Mouse (Mus musculus) CH12.LX (cell line): ENCODE results near the gene Opn4. TPM values are rescaled to one million over a fixed set of nuclear protein-coding genes. Genes with fewer than 3 reads are reported as not detected.

Source experiments
- DNase-seq: peaks from one replicate; pipeline ENCODE4 v3.0.0-alpha.2; 2013; ENCODE audit errors: extremely low read depth
- H3K27ac ChIP-seq: 2 replicates; pipeline ENCODE4 v1.5.1; 2012; ENCODE audit warnings: low read depth, mild to moderate bottlenecking, control low read depth, moderate library complexity; ENCODE audit not compliant: insufficient read depth
- H3K27me3 ChIP-seq: replicated peaks from 2 replicates; pipeline ENCODE3; 2012; ENCODE audit warnings: inconsistent platforms
- H3K36me3 ChIP-seq, 2 experiments: replicated peaks in 1 of 2; 2 replicates each; pipeline versions ENCODE3 to v1.6.1; 2012; ENCODE audit warnings: inconsistent platforms in 1 of 2, low read length in 1 of 2, mild to moderate bottlenecking in 1 of 2, mixed read lengths in 1 of 2, moderate library complexity in 1 of 2; ENCODE audit not compliant: control insufficient read depth in 1 of 2, insufficient read depth in 1 of 2
- H3K4me1 ChIP-seq, 2 experiments: 2 replicates each; pipeline ENCODE4 v1.6.1; 2012; ENCODE audit warnings: inconsistent platforms in 1 of 2, moderate library complexity in 1 of 2; ENCODE audit not compliant: insufficient read depth in 2 of 2, control insufficient read depth in 1 of 2
- H3K4me2 ChIP-seq: 2 replicates; pipeline ENCODE4 v1.6.1; 2012; ENCODE audit warnings: low read depth, mild to moderate bottlenecking, control low read depth; ENCODE audit not compliant: poor library complexity, insufficient read depth, severe bottlenecking
- H3K4me3 ChIP-seq, 3 experiments: fragments of 150-350 bp in 1 of 3; sonication (generic) in 1 of 3; replicated peaks in 1 of 3; 2 replicates each; pipeline versions ENCODE3 to v1.5.1; 2011 to 2012; ENCODE audit warnings: low read depth in 2 of 3, low read length in 2 of 3, mild to moderate bottlenecking in 2 of 3, moderate library complexity in 2 of 3, control low read depth in 1 of 3, improper control_type of control experiment in 1 of 3, inconsistent platforms in 1 of 3, mixed read lengths in 1 of 3; ENCODE audit not compliant: poor library complexity in 1 of 3
- H3K79me2 ChIP-seq: replicated peaks from 2 replicates; pipeline ENCODE4 v1.6.1; 2012; ENCODE audit warnings: mild to moderate bottlenecking, moderate library complexity; ENCODE audit not compliant: control insufficient read depth, poor library complexity, insufficient read depth, severe bottlenecking; ENCODE audit errors: extremely low read depth
- H3K9ac ChIP-seq: 2 replicates; pipeline ENCODE4 v1.6.1; 2012; ENCODE audit warnings: low read depth, mild to moderate bottlenecking, control low read depth, moderate library complexity; ENCODE audit not compliant: insufficient read depth
- H3K9me3 ChIP-seq: replicated peaks from 2 replicates; pipeline ENCODE3; 2012; ENCODE audit warnings: low read length, inconsistent platforms, mixed read lengths
- BHLHE40 ChIP-seq: IDR thresholded peaks from 2 replicates; pipeline ENCODE4 v1.6.1; 2011; ENCODE audit warnings: mild to moderate bottlenecking, low read depth, low read length, improper control_type of control experiment
- CHD1 ChIP-seq: IDR thresholded peaks from 2 replicates; pipeline ENCODE4 v1.6.1; 2012; ENCODE audit warnings: low read depth, low read length, improper control_type of control experiment, inconsistent platforms
- CHD2 ChIP-seq: IDR thresholded peaks from 2 replicates; pipeline ENCODE4 v1.6.1; 2011; ENCODE audit warnings: low read length, improper control_type of control experiment
- CTCF ChIP-seq, 2 experiments: IDR thresholded peaks in 1 of 2; conservative IDR thresholded peaks in 1 of 2; 2 replicates each; pipeline ENCODE4 v1.5.1; 2011 to 2012; ENCODE audit warnings: low read depth in 2 of 2, low read length in 2 of 2, improper control_type of control experiment in 1 of 2, inconsistent platforms in 1 of 2, mild to moderate bottlenecking in 1 of 2, moderate library complexity in 1 of 2
- E2F4 ChIP-seq: IDR thresholded peaks from 2 replicates; pipeline ENCODE4 v1.6.1; 2011; ENCODE audit warnings: low read depth, low read length, improper control_type of control experiment; ENCODE audit not compliant: insufficient replicate concordance
- EP300 ChIP-seq: IDR thresholded peaks from 2 replicates; pipeline ENCODE4 v1.6.1; 2011; ENCODE audit warnings: low read length, improper control_type of control experiment
- ETS1 ChIP-seq: conservative IDR thresholded peaks from 2 replicates; pipeline ENCODE4 v1.6.1; 2012; ENCODE audit warnings: low read depth, mild to moderate bottlenecking, inconsistent platforms, low read length, improper control_type of control experiment, moderate library complexity
- HCFC1 ChIP-seq: IDR thresholded peaks from 2 replicates; pipeline ENCODE4 v1.6.1; 2012; ENCODE audit warnings: low read depth, mild to moderate bottlenecking, inconsistent platforms, low read length, improper control_type of control experiment
- IRF4 ChIP-seq: IDR thresholded peaks from 2 replicates; pipeline ENCODE4 v1.6.1; 2014; ENCODE audit warnings: low read depth, mild to moderate bottlenecking, inconsistent platforms, low read length, improper control_type of control experiment
- JUND ChIP-seq: conservative IDR thresholded peaks from 2 replicates; pipeline ENCODE4 v1.6.1; 2011; ENCODE audit warnings: low read depth, low read length, improper control_type of control experiment
- KAT2A ChIP-seq: IDR thresholded peaks from 2 replicates; pipeline ENCODE4 v1.6.1; 2012; ENCODE audit warnings: low read length, improper control_type of control experiment, inconsistent platforms; ENCODE audit not compliant: insufficient replicate concordance
- MAX ChIP-seq: IDR thresholded peaks from 2 replicates; pipeline ENCODE4 v1.6.1; 2011; ENCODE audit warnings: low read length, improper control_type of control experiment
- MAZ ChIP-seq: IDR thresholded peaks from 2 replicates; pipeline ENCODE4 v1.6.1; 2012; ENCODE audit warnings: low read depth, mild to moderate bottlenecking, inconsistent platforms, low read length, improper control_type of control experiment, moderate library complexity
- MXI1 ChIP-seq: IDR thresholded peaks from 2 replicates; pipeline ENCODE4 v1.6.1; 2011; ENCODE audit warnings: mild to moderate bottlenecking, low read depth, low read length, improper control_type of control experiment
- NELFE ChIP-seq: IDR thresholded peaks from 2 replicates; pipeline ENCODE4 v1.6.1; 2011; ENCODE audit warnings: low read depth, low read length, improper control_type of control experiment
- NRF1 ChIP-seq: IDR thresholded peaks from 2 replicates; pipeline ENCODE4 v1.6.1; 2014; ENCODE audit warnings: low read depth, mild to moderate bottlenecking, inconsistent platforms, low read length, improper control_type of control experiment, moderate library complexity
- POLR2AphosphoS2 ChIP-seq: IDR thresholded peaks from 2 replicates; pipeline ENCODE4 v1.6.1; 2011; ENCODE audit warnings: low read depth, low read length, improper control_type of control experiment
- RAD21 ChIP-seq: IDR thresholded peaks from 2 replicates; pipeline ENCODE4 v1.6.1; 2011; ENCODE audit warnings: low read depth, mild to moderate bottlenecking, low read length, improper control_type of control experiment, moderate library complexity
- SMC3 ChIP-seq: IDR thresholded peaks from 2 replicates; pipeline ENCODE4 v1.6.1; 2011; ENCODE audit warnings: low read depth, low read length, improper control_type of control experiment
- TBP ChIP-seq: conservative IDR thresholded peaks from 2 replicates; pipeline ENCODE4 v1.6.1; 2011; ENCODE audit warnings: low read depth, low read length, improper control_type of control experiment
- UBTF ChIP-seq: IDR thresholded peaks from 2 replicates; pipeline ENCODE4 v1.6.1; 2012; ENCODE audit warnings: low read depth, mild to moderate bottlenecking, inconsistent platforms, low read length, improper control_type of control experiment, moderate library complexity
- ZC3H11A ChIP-seq: IDR thresholded peaks from 2 replicates; pipeline ENCODE4 v1.6.1; 2012; ENCODE audit warnings: low read depth, mild to moderate bottlenecking, inconsistent platforms, low read length, improper control_type of control experiment
- ZKSCAN1 ChIP-seq: IDR thresholded peaks from 2 replicates; pipeline ENCODE4 v1.6.1; 2012; ENCODE audit warnings: low read depth, inconsistent platforms, low read length, improper control_type of control experiment, borderline replicate concordance
- ZMIZ1 ChIP-seq: IDR thresholded peaks from 2 replicates; pipeline ENCODE4 v1.6.1; 2012; ENCODE audit warnings: low read depth, mild to moderate bottlenecking, inconsistent platforms, low read length, improper control_type of control experiment
- dilution Hi-C: fragments of 300-500 bp; cut with MboI; formaldehyde crosslinking; loops from 2 replicates; pipeline ENCODE4 v1.14.3; 2020; ENCODE audit warnings: low sequenced_read_pairs; ENCODE audit not compliant: extremely low pct_unique_long_range_greater_than_20kb, extremely low pct_ligation_motif_present
- in situ Hi-C: fragments of 300-500 bp; cut with MboI; formaldehyde crosslinking; loops from 3 replicates; pipeline ENCODE4 v1.14.3; 2019; ENCODE audit warnings: low sequenced_read_pairs, low pct_ligation_motif_present, low pct_unique_long_range_greater_than_20kb, mixed read lengths
- polyA plus RNA-seq: library from polyadenylated mRNA; unstranded; fragments of >175 nt; gene quantifications from 2 replicates; pipeline ENCODE4 v1.2.1, GENCODE M21; 2012; ENCODE audit warnings: low read depth; ENCODE audit not compliant: insufficient read length
- total RNA-seq, 2 experiments: library from RNA; depleted of rRNA; stranded (reverse); fragments of 300-350 nt in 1 of 2; fragments of >200 nt in 1 of 2; gene quantifications; 2 replicates each; pipeline ENCODE4 v1.2.3; 2012 to 2014

Gene Opn4
- total and polyA plus RNA-seq, 3 experiments = not detected

- dilution Hi-C loops = loop anchor here (25.0 kb wide), 1 partner anchor 142 kb away; no protein-coding TSS in a partner anchor
- Histone ChIP-seq H3K9ac (no peak overlapping the region), H3K4me1 (peaks cover 0 to 2% of the 10 kb centered on the region in 2 experiments; a peak in 1 of 4 replicates)
- peak; percentile 76 for TF ChIP-seq RAD21
- peak; percentile 9; the same call in 1 of the 2 replicates for TF ChIP-seq ZC3H11A
- no peak for TF ChIP-seq CHD1
- no peak for TF ChIP-seq ZMIZ1
- TF ChIP-seq IRF4 = 0 out of 2 replicates have a peak, but pooled peaks have one; percentile 24
- no peak for TF ChIP-seq TBP
- no peak for TF ChIP-seq MAX
- TF ChIP-seq POLR2AphosphoS2 = no peak
- TF ChIP-seq NELFE = no peak
- TF ChIP-seq MXI1 = no peak
- peak; percentile 25; the same call in 1 of the 2 replicates for TF ChIP-seq NRF1
- peak; percentile 77 for TF ChIP-seq SMC3
- TF ChIP-seq ZKSCAN1 = no peak
- peak; percentile 50 to 78 for TF ChIP-seq CTCF (conservative IDR thresholded peaks at IDR 0.05 in 1 of 2, IDR thresholded peaks at IDR 0.05 in 1 of 2; ENCODE audit: low read depth in 2 of 2, low read length in 2 of 2)
- no peak for TF ChIP-seq KAT2A
- TF ChIP-seq, all 38 proteins: peak for 6
- Histone ChIP-seq H3K4me3 (no peak overlapping the region), H3K27me3 (no peaks in the 10 kb centered on the region), H3K36me3 (no peaks in the 10 kb centered on the region), H3K79me2 (no peaks in the 10 kb centered on the region), H3K27ac (no peak overlapping the region), H3K9me3 (no peaks in the 10 kb centered on the region), H3K4me2 (no peak overlapping the region)
- in situ Hi-C loops = loop anchor here (5.0 to 10.0 kb wide), 2 partner anchors 54 to 152 kb away; partner anchors contain the start of gene Wapl
- peak; percentile 43 for DNase-seq
Measured at GRCm38 (mm10) chr14:34620611-34621376, 20.9 kb upstream of the Opn4 start.

GRCm38 (mm10) chr14:34618808-34619207 is 18.9 kb upstream of the Opn4 start:
- no peak overlapping the region for H3K4me3 ChIP-seq
- dilution Hi-C loops = loop anchor here (25.0 kb wide), 1 partner anchor 143 kb away; no protein-coding TSS in a partner anchor
- TF ChIP-seq CHD2 = no peak
- no peak for TF ChIP-seq UBTF
- no peak for TF ChIP-seq HCFC1
- TF ChIP-seq IRF4 = no peak
- no peak for TF ChIP-seq JUND
- no peak for TF ChIP-seq E2F4
- TF ChIP-seq EP300 = no peak
- TF ChIP-seq MAX = no peak
- TF ChIP-seq ZKSCAN1 = no peak
- TF ChIP-seq ETS1 = no peak
- TF ChIP-seq RAD21 = no peak
- no peak for TF ChIP-seq MAZ
- TF ChIP-seq BHLHE40 = no peak
- TF ChIP-seq, all 38 proteins: peak for 0
- DNase-seq = no peak
- no peak overlapping the region for H3K9ac ChIP-seq
- H3K27ac ChIP-seq = no peak overlapping the region
- H3K79me2 ChIP-seq = no peaks in the 10 kb centered on the region
- no peaks in the 10 kb centered on the region for H3K9me3 ChIP-seq
- peaks cover 2% of the 10 kb centered on the region for H3K27me3 ChIP-seq
- H3K4me1 ChIP-seq = peaks cover 0 to 4% of the 10 kb centered on the region in 2 experiments; a peak in 1 of 4 replicates
- no peak overlapping the region for H3K4me2 ChIP-seq
- in situ Hi-C loops = no loop called here
- H3K36me3 ChIP-seq = no peaks in the 10 kb centered on the region
